Mouse (Mus musculus) E14TG2a.4 (cell line): ENCODE measurements around the gene Cacnb1.

Experiments
- H3K27me3 ChIP-seq: 2 replicates; pipeline ENCODE4 v1.6.1; 2014; ENCODE audit warnings: low read length, control low read depth; ENCODE audit not compliant: insufficient read depth
- H3K36me3 ChIP-seq: 2 replicates; pipeline ENCODE4 v1.6.1; 2014; ENCODE audit warnings: low read length, control low read depth; ENCODE audit not compliant: insufficient read depth
- H3K4me1 ChIP-seq: replicated peaks from 2 replicates; pipeline ENCODE4 v1.6.1; 2014; ENCODE audit warnings: low read depth, low read length, control low read depth
- H3K4me3 ChIP-seq: replicated peaks from 2 replicates; pipeline ENCODE4 v1.5.1; 2014; ENCODE audit warnings: mild to moderate bottlenecking, low read length
- H3K9me3 ChIP-seq: 2 replicates; pipeline ENCODE4 v1.6.1; 2014; ENCODE audit warnings: low read length, control low read depth
- CTCF ChIP-seq: conservative IDR thresholded peaks from 2 replicates; pipeline ENCODE4 v1.5.1; 2014; ENCODE audit warnings: low read length
- NANOG ChIP-seq: IDR thresholded peaks from 2 replicates; pipeline ENCODE4 v1.6.1; 2014; ENCODE audit warnings: borderline replicate concordance, low read length, mixed read lengths
- POU5F1 ChIP-seq: IDR thresholded peaks from 2 replicates; pipeline ENCODE4 v1.6.1; 2014; ENCODE audit warnings: low read length, borderline replicate concordance

Gene Cacnb1

DNA sequence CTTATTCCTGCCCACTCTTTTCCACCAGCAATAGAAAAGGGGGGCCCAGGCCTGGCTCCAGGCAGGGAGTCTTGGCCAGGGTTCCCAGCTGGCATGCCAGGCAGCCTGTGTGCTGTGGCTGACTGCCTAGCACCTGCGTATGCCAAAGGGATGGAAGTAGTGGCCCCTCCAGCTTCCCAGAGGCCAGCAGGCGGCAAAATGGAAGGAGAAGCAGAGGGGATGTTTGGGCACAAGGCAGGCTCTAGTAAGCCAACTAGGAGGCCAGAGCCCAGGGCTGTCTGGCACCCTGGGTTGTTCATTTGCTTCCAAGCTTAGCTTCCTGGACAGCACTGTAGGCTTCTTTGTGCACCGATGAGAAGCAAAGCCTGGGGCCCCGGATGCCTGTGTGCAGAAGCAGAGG lies 24.9 kb upstream of the Cacnb1 start:
- Histone ChIP-seq H3K4me1 (peaks cover 75% of the 10 kb centered on the region), H3K9me3 (no peaks in the 10 kb centered on the region), H3K4me3 (peak overlapping the region; percentile 1; the same call in 1 of the 2 replicates), H3K27me3 (peaks cover 20% of the 10 kb centered on the region), H3K36me3 (peaks cover 13% of the 10 kb centered on the region; the same call in 1 of the 2 replicates)
- TF ChIP-seq NANOG: no peak
- no peak for TF ChIP-seq POU5F1
- TF ChIP-seq CTCF: no peak

DNA sequence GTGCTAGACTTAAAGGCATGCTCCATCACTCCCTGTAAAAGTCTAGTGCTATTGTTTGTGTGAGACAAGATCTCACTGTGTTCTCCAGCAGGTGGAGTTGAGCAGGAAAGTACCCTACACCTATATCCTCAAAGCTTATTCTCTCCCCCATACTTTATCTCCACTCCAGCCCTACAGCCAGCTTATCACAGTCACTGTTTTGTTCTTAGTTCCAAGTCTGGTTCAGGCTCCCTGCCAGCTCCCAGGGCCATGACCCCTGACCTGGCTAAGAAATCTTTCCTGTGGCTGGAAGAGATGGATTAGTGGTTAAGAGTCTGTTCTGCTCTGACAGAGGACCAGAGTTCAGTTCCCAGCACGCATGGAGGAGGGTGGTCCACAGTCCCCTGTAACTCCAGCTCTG lies 23.6 kb upstream of the Cacnb1 start:
- peaks cover 80% of the 10 kb centered on the region for H3K4me1 ChIP-seq
- H3K9me3 ChIP-seq: no peaks in the 10 kb centered on the region
- no peak overlapping the region for H3K4me3 ChIP-seq
- TF ChIP-seq POU5F1: no peak
- no peak for TF ChIP-seq CTCF
- no peak for TF ChIP-seq NANOG
- H3K36me3 ChIP-seq: peaks cover 13% of the 10 kb centered on the region; the same call in 1 of the 2 replicates
- H3K27me3 ChIP-seq: peaks cover 10% of the 10 kb centered on the region

DNA sequence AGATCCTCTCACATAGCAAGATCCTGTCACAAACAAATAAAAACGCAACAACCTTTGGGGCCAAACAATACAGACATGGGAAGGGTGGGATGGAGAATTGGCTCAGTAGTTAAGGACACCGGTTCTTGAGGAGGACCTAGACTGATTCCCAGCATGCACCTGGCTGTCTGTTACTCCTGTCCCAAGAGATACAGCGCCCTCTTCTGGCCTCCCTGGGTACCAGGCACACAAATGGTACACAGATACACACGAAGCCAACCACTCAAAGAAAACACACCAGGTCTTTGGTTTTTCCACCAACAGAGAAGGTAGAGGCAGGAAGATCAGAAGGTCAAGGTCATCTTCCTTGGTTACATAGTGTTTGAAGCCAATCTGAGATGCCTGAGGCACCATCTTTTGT lies 22.8 kb upstream of the Cacnb1 start:
- peaks cover 81% of the 10 kb centered on the region for H3K4me1 ChIP-seq
- H3K9me3 ChIP-seq: no peaks in the 10 kb centered on the region
- H3K4me3 ChIP-seq: no peak overlapping the region
- H3K36me3 ChIP-seq: peaks cover 19% of the 10 kb centered on the region
- TF ChIP-seq NANOG: no peak
- TF ChIP-seq CTCF: peak; percentile 92
- H3K27me3 ChIP-seq: 0 out of 2 replicates have a peak, but pooled peaks cover 4% of the 10 kb centered on the region

DNA sequence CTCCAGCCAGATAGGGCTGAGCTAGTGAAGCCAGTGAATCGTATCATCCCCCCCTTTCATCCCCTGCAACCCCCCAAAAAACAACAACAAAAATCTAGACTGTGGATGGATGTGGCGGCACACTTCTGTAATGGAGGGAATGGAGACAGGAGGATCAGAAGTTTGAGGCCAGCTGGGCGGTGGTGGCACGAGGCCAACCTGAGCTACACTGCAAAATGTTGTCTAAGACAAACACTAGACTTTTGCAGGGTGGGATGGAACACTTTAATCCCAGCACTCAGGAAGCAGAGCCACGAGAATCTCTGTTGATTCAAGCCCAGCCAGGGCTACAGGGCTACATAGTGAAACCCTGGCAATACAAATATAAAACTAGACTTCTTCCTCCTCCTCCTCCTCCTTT lies 21.2 kb upstream of the Cacnb1 start:
- no peaks in the 10 kb centered on the region for H3K27me3 ChIP-seq
- TF ChIP-seq POU5F1 (no peak), CTCF (no peak), NANOG (no peak)
- H3K36me3 ChIP-seq: peaks cover 20% of the 10 kb centered on the region

DNA sequence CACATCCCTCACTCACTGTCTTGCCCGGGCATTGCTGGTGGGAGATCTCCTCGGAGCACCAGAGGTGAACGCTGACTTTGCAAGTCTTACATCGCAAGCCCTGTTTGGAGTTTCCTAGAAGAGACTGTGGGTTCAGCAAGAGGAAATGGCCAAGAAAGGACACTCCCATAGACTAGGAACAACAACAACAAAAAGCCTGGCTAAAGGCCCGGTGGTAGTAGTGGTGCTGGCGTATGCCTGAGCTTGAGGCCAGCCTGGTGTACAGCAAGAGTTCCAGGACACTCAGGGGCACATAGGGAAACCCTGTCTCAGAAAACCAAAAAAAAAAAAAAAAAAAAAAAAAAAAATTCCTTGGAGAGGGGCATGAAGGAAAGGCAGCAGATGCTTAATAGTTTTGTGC lies 19.9 kb upstream of the Cacnb1 start:
- Histone ChIP-seq H3K4me3 (0 out of 2 replicates have a peak overlapping the region, but pooled peaks have one; percentile 0), H3K9me3 (no peaks in the 10 kb centered on the region), H3K4me1 (peaks cover 79% of the 10 kb centered on the region), H3K27me3 (no peaks in the 10 kb centered on the region), H3K36me3 (peaks cover 20% of the 10 kb centered on the region)
- TF ChIP-seq POU5F1 (no peak), NANOG (no peak), CTCF (no peak)

More for the DNA sequence above, 21.2 kb upstream of the Cacnb1 start:
- Histone ChIP-seq H3K4me3 (peak overlapping the region; percentile 64), H3K4me1 (peaks cover 84% of the 10 kb centered on the region), H3K9me3 (no peaks in the 10 kb centered on the region)

DNA sequence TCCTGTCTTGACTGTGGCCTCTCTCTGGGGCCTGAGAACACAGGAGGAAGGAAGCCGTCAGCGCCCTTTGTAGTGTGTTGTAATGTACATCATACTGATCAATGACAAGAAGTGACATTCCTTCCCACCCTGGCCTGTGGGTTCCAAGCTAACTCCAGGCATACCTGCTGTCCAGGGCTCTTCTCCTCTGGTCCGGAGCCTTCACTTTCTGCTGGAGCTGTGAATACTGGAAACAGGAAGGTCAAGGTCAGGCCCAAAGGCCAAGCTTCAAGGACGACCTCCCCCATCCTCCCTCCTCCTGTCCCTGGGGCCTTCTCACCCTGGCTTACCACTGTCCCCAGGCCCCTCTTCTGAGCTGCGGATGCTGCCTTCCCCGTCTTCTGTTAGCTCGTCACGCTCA lies 18.1 kb upstream of the Cacnb1 start:
- TF ChIP-seq POU5F1 (no peak), NANOG (no peak), CTCF (no peak)

DNA sequence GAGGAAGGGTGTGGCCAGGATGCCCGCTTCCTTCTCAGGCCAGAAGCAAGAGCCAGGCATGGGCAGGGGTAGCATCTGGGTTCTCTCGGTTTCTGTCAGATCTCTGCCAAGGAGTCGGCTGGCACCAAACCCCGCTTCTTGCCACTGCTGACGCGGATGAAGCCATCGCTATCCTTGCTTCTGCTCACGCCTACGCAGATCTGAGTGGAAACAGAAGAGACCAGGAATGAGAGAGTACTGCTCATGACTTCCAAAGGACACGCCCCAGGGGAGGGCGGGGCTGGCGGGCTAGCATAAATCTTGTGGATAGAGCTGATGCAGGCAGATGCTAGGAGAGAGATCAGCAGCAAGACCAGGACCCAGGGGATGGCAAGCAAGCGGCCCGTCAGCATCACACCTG lies 15.0 kb upstream of the Cacnb1 start:
- Histone ChIP-seq H3K36me3 (peaks cover 33% of the 10 kb centered on the region), H3K9me3 (no peaks in the 10 kb centered on the region), H3K4me3 (peak overlapping the region; percentile 43), H3K27me3 (peaks cover 27% of the 10 kb centered on the region), H3K4me1 (peaks cover 74% of the 10 kb centered on the region)
- TF ChIP-seq POU5F1 (no peak), CTCF (no peak), NANOG (no peak)

More for the DNA sequence above, 18.1 kb upstream of the Cacnb1 start:
- H3K9me3 ChIP-seq: no peaks in the 10 kb centered on the region
- H3K4me3 ChIP-seq: peak overlapping the region; percentile 35; the same call in 1 of the 2 replicates
- H3K4me1 ChIP-seq: peaks cover 83% of the 10 kb centered on the region
- H3K36me3 ChIP-seq: peaks cover 33% of the 10 kb centered on the region
- H3K27me3 ChIP-seq: peaks cover 12% of the 10 kb centered on the region

DNA sequence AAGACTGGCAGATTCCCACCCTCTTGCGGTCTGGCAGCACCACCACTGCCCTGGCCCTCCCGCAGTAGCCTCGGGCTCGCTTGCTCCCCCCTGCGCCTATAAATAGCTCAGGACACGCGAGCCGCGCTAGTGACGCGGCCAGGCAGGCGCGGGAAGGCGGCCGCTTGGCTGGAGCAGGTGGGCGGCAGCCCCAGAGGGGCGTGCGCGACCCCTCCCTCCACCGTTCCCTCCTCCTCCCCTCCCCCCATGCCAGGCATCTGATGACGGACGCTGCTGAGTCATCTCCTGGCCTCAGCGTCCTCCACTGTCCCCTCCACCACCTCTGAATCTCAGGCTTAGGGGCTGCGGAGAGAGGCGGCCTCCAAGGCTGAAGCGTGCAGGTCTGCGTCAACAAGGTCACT lies 13.1 kb upstream of the Cacnb1 start:
- Histone ChIP-seq H3K36me3 (peaks cover 34% of the 10 kb centered on the region), H3K9me3 (no peaks in the 10 kb centered on the region), H3K4me1 (peaks cover 71% of the 10 kb centered on the region), H3K4me3 (peak overlapping the region; percentile 75), H3K27me3 (peaks cover 27% of the 10 kb centered on the region)
- no peak for TF ChIP-seq CTCF
- TF ChIP-seq POU5F1: no peak
- no peak for TF ChIP-seq NANOG

DNA sequence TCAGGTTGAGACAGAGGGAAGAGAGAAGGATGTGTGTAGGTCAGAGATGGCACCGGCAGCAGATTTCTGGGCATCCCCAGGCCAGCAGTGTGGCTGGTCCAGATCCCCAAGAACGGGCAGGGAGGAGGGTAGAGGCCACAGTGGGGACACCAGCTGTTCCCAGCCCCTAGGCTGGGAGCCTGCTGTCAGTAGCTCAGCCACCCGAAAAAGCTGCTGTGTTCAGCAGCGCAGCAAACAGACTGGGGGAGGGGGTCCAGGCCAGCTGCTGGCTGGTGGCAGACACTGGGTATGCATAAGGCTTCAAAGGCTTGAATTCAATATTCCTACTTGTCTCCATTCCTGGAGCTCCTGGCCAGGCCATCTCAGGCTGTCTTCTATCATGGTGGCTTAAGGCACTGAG lies 12.0 kb upstream of the Cacnb1 start:
- Histone ChIP-seq H3K36me3 (peaks cover 36% of the 10 kb centered on the region), H3K27me3 (peaks cover 27% of the 10 kb centered on the region), H3K4me1 (peaks cover 71% of the 10 kb centered on the region), H3K4me3 (no peak overlapping the region), H3K9me3 (no peaks in the 10 kb centered on the region)
- TF ChIP-seq POU5F1 (no peak), NANOG (no peak)
